Mouse (Mus musculus): ENCODE measurements around the gene Nid1.
"Not testable (repeated sequence)": the region's sequence is repeated elsewhere in the genome, so short reads cannot be mapped to it uniquely, and the experiment has no call there.

The Nid1 gene

DNA sequence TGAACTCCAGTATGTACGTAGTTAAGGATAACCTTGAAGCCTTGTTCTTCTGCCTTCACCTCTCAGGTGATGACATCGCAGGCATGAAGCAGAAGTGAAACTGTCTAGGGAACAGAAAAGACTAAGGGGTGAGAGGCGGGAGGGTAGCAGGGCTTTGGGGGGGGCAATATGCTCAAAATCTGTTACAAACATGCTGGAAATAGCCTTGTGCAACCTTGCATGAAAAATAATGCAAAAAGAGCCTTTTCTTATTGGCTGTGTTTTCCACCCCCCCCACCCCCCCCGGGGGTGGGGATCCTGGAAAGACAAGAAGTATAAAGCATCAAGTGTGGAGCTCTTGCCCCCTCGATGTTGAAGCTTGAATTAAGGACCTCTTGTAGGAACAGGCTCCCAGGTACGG lies 16.0 kb downstream of the Nid1 start:
- ATAC-seq (ENCODE audit: low TSS enrichment): not testable (repeated sequence)

DNA sequence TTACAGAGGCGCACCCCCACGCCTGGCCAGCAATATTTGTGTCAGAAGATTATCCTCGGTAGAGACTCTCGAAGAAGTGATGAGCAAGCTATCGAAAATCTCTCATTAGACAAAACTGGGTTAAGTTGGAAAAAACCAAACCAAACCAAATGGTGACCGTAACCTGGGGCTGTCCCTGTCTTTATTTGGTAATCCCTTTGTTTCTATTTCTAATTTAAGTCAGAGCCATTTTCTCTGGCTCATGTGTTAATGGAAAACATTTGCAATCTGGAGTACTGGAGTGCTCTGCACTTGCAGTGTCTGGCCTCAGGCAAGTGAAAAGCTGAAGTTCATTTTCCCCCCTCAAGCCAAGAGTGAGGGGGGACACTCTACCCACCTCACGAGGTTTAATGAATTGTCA lies 16.9 kb downstream of the Nid1 start:
- not testable (repeated sequence) for ATAC-seq (ENCODE audit: low TSS enrichment)

DNA sequence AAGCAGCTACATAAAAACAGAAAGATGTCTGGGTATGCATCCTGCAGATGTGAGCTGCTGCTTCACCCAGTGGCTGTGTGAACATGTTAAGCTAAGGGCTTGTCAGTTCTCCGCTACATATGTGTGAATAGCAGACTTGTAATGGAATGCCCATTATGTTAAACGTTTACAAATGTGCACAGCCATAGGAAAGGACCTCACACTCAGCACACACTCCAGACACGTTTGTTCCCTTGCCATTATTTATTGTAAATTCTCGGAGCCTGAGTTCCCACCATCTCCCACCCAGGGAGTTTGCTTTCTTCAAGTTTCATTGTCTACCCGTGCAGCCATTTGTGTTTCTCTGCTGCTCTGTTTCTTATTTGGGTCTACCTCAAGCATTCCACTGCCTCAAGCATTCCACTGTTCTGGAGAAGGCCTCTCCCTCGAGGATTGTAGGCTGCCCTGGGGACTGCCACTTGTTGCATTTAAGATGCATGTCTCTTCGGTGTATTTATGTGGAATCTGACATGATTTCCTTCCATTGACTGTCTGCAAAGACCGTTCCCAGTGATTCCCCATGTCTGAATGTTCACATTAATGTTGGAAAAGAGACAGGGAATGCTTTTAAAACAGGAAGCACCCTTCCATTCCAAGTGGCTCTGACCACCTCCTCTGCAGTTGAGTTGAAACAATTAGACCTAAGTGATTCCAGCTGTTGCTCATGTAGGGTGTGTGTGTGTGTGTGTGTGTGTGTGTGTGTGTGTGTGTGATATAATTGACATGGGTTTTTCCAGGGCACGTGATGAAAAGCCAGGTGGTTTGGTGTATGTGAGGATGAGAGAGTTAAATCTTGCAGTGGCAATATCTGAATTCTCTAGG lies 18.5 kb downstream of the Nid1 start:
- not testable (repeated sequence) for ATAC-seq (ENCODE audit: low TSS enrichment)

DNA sequence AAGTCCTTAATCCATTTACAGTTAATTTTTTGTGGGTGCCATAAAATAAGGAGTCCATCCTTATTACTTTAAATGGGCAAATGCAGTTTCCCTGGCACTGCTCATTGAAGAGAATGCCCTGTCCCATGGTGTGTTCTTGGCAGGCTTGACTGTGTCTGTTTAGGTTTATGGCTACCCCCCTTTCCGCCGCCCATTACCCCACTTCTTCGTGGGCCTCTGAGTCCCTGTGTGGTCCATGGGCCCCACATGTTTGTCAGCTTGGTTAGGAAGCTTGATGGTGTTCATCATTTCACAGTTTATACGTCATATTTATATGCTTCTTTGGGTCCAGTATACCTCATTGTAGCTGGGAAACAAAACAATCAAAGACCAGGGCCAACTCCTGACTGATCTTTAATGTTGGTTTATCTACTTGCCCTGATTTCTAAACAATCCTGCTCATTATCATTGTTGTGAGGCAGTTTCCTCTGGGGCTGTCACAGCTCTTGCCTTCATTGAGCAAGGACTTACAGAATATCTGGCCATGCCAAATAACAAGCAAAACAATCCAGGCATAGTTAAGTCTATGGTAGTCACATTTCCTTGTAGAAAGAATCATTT lies 20.9 kb downstream of the Nid1 start:
- ATAC-seq (ENCODE audit: low TSS enrichment): no peak

DNA sequence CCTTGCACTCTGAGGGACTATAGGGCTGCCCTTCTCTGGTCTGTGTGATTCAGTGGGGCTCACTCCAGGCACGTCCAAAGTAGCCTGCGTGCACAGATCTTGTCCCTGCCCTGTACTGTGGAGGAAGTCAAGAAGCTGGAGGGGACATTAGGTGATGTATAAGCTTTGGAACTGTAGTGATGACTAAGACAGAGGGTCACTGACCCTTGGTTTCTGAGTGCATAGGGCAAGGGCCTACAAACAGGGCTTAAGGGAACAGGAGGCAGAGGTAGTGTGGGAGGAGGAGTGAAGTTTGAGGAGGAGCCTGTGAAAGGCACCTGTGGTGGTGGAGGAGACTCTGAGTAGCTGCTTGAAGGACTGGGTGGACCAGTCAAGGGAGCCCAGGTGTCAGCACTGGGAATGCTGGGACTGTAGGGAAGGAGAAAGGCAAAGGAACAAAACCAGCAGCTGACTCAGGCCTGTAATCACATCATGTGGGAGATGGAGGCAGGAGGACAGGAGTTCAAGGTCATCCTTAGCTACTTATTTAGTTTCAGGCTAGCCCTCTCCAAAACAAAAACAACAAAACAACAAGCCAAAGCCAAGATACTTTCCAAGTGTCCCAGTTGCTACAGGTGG lies 23.3 kb downstream of the Nid1 start:
- ATAC-seq (ENCODE audit: low TSS enrichment): no peak

DNA sequence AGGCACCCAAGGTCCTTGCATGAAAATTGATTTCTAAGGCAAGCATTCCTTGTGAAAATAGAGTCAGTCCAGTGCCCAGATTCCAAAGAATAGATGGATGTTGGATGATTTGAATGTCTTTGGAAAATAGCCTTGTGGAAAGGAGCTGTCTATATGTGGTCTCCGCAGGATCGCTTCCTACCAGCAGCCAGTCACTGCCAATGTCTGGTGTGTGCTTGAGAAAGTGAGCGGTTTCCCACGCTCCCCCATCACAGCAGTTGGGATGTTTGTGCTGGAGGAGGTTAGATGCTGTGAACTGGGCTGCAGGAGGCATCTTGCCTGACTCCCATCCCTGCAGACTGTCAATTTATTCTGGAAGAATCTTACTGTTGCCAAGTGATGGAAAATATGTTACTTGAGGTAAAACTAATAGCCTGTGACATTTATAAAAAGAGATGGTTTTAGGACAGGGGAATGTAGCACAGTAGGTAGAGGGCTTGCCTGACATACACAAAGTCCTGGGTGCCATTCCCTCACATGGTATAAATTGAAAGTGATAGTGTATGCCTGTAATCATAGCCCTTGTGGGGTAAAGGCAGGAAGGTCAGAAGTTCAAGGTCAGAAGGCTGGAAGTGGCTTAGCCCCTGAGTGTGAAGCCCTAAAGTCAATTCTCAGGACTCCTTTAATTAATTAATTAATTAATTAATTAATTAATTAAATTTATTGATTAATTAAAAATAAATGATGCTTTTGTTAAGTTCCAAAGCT lies 24.3 kb downstream of the Nid1 start:
- no peak for ATAC-seq (ENCODE audit: low TSS enrichment)

DNA sequence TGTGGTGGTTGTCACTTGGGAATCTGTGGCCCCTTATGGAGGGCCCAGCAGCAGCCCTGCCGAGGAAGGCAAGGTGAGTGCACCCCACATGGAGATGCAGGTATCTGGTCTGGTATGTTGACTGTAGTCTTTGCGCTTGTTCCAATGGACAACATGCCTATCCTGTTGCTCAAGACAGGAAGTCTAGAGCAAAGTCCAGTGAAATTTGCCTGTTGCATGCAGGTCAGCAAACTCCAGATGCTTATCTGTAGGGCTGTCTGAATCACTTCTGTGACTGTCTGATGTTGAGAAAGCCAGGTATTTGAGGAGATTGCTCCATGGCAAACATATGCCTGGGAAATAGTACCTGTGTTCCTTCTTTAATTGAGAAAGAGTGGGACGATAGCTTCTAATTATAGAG lies 26.6 kb downstream of the Nid1 start:
- ATAC-seq (ENCODE audit: low TSS enrichment): no peak

DNA sequence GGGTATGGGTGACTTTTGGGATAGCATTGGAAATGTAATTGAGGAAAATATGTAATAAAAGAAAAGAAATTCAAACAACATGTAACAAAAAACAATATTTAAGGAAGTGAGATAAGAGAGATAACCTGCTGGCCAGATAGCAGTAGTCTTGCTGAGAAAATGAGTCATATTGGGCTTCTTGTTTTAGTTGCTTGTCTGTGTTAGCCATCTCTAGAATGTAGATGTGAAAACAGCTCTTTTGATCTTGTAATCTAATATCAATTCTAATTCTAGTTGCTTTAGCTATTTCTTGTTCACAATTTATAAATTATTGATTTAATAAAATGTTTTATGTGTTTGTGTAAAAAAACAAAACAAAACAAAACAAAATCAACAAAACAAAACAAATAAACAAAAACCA lies 29.9 kb downstream of the Nid1 start:
- ATAC-seq (ENCODE audit: low TSS enrichment): not testable (repeated sequence)

DNA sequence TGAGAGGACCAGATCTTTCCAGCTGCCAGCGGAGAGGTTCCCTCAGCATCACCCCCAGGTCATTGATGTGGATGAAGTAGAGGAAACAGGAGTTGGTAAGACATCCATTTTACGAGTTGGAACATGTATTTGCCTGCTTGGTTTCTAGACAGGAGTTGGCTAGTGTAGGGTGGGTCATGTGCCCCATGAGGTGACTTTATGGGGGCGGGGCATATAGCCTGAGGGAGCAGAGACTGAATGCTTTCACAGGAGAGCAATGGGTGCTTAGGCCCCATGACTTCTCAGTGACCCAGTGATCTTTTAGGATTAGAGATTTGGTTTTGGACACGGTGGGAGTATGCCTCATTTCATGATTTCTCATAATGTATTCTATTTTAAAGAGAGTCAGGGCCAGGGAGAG lies 31.2 kb downstream of the Nid1 start:
- no peak for ATAC-seq (ENCODE audit: low TSS enrichment)

DNA sequence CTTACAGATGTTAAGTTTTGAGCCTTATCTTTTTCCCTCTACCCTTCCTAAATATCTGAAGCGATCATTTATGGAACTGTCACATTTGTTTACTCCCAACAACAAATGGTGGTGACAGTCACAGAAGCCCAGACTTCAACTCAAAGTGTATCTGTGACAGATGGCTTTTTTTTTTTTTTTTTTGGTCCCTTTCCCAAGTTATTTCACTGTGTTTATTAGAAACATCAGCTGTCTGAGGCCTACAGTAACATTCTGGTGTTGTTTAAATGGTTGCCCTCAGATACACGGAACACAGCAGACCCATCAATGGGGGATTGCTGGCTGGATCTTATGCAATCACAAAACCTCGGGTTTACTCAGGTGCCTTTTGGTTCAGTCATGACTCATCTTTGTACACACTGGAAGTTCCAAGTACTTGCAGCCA lies 34.0 kb downstream of the Nid1 start:
- no peak for ATAC-seq (ENCODE audit: low TSS enrichment)

DNA sequence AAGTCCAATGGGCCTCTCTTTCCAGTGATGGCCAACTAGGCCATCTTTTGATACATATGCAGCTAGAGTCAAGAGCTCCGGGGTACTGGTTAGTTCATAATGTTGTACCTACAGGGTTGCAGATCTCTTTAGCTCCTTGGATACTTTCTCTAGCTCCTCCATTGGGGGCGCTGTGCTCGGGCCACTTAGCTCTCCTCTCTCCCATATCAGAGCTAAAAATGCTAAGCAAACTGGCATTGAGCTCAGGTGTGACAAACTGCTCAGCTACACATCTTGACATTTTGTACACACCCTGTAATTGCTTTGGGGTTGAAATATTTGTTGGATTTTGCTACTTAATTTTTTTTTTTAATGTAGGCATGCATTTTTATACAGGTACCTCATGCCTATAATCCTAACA lies 37.1 kb downstream of the Nid1 start:
- not testable (repeated sequence) for ATAC-seq (ENCODE audit: low TSS enrichment)

DNA sequence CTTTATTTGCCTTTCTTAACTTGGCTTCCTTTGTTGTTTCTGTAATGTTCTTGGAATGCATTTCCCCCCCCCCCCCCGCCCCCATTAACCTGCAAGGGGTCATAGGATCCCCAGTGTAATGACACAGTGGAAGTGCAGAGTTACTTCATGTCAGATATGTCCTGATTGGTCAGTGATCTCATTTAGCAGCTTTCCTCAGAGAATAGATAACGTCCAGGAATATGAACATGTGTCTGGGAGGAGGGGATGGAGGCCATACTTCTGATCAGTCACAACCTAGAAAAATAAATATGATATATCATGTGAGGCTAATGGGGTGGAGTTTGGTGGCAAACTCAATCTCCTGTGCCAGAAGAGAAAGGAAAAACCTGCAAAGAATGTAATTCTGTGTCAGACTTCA lies 37.6 kb downstream of the Nid1 start:
- no peak for ATAC-seq (ENCODE audit: low TSS enrichment)

DNA sequence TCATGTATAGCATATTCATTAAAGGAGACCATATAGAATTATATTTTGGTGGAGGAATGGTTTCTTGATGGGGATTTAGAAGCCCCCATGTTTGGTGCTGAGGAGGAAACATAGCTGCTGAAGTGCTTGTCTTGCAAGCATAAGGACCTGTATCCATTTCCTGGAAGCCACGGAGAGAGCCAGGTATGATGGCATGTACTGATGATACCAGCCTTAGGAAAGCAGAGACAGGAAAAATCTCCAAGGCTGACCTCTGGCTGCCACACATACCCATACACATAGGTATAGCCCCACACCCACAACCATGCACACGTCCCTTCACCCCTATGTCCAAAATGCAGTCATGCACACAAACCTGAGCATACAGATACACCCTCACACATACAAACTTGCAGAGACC lies 39.2 kb downstream of the Nid1 start:
- no peak for ATAC-seq (ENCODE audit: low TSS enrichment)

DNA sequence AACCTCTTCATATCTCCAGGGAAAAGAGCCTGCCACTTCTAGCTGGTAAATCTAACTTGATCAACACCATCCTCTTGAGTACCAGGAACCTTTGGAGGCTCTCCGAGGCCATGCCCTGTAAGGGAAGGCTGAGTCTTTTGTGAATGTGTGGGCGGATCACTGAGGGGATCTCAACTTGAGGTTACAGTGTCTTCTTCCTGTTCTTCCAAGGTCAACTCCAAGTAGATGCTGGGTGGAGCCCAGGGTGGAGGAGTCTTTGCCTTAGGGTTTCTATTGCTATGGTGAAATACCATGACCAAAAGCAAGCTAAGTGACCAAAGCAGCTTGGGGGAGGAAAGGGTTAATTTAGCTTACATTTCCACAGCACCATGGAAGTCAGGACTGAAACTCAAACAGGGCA lies 39.7 kb downstream of the Nid1 start:
- ATAC-seq (ENCODE audit: low TSS enrichment): no peak

DNA sequence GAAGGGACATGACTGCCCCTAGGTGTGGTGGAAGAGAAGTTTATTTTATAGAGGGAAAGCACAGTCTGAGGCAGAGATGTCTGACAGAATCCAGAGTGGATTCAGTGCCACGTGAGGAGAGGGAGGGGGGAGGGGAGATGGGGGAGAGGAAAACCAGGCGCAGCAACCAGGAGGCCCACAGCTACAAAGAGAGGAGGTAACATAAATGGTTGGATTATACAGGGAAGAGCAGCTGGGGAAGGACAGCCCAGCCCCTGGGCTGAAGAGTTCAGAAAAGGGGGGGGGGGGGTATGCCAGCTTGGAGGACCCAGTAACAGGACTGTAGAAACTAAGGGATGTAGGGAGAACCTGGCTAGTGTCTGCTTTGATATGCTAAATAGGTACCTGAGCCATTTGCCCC lies 42.6 kb downstream of the Nid1 start:
- ATAC-seq (ENCODE audit: low TSS enrichment): no peak

DNA sequence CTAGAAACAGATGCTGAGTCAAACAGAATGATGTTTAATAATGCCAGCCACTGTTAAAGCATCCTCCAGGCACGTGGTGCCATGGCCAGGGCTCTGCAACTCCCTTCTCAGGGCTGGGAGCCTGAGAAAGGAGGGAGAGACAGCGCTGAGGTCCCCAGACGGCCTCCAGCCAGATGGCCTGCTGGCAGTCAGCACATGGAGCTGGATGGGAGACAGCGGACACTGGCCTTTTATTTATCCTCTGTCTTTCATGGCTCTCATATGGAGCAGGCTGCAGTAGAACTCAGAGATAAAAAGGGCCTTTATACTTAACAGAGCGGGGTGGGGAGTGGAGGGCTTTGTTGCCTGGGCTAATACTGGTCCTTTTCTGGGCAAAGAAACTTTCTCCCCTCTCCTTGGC lies 43.7 kb downstream of the Nid1 start:
- ATAC-seq (ENCODE audit: low TSS enrichment): peak; percentile 86

DNA sequence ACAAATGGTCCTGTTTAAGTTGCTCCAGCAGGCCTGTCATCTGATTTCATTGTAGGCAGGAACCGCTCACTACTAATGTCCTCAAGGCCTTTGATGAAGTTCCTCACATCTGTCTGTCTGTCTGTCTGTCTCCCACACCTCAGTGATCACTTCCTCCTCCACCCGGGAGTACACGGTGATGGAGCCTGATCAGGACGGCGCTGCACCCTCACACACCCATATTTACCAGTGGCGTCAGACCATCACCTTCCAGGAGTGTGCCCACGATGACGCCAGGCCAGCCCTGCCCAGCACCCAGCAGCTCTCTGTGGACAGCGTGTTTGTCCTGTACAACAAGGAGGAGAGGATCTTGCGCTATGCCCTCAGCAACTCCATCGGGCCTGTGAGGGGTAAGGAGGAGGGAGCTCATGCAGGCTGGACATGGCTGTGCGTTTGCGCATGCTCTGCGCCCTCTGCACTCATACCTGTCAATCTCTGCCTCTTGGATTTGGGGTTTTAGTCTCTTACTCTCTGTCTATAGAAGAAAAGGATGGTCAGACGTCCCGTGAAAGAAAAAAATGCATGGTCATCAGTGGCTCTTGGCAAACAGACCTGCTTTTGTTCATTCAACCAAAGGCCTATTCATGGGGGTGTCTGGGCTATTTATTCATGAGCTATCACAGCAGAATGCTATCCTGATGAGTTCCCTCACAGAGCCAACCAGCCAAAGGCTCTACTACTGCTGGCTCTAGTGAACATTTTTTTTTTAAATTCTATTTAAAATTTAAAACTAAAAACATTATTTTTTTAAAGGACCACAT lies 44.7 kb downstream of the Nid1 start:
- peak; percentile 48; the same call in 1 of the 2 replicates for ATAC-seq (ENCODE audit: low TSS enrichment)

DNA sequence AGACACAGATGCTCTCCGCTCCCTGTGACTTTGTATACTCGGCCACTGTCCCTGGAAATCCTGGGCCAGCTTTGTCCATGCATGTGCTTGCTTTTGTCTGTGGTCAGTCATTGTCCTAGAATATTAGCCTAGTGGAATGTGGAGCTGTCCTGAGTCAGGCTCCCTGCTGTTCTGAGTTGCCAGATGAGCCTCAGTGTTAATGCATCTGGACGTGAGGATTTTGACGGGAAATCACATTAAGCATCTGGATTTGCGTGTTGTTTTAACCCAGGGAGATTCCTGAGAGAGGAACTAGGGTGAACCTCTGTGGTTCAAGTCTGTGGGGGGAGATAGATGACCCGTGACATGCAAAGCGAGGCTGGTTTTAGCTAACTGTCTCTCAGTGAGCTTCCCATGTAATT lies 47.0 kb downstream of the Nid1 start:
- no peak for ATAC-seq (ENCODE audit: low TSS enrichment)

DNA sequence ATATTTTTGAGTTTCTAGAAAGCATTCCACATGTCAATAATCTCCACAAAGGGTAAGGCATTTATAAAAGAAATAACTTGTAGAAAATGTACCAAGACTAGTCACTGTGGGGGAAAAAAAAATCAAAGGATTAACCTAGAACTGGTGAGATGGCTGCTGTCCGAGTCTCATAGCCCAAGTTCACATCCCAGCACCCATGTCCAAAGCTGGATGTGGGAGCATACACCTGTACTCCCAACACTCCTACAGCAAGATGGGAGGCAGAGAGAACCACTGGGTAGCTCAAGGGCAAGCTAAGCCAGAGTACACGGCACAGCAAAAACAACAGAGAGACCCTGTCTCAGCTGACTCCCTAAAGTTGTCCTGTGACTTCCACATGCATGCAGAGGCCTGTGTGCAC lies 47.5 kb downstream of the Nid1 start:
- no peak for ATAC-seq (ENCODE audit: low TSS enrichment)

DNA sequence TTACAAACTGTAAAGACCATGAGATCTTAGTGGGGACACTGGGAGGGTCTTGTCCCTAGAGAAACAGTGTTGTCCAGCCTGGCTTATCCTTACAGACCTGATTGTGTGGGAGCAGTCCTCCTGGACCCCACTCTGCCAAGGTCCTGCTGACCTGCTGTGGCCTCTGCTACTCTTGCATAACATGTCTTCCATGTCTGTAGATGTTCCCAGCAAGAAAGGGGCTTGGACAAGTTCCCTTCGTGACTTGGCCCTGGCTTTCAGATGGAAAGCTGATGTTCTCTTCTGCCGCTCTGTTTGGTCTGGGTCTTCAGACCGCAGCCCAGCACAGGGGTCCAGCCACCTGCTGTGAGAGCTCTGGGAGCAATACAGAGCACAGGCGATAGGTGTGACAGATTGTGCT lies 48.3 kb downstream of the Nid1 start:
- ATAC-seq (ENCODE audit: low TSS enrichment): no peak

DNA sequence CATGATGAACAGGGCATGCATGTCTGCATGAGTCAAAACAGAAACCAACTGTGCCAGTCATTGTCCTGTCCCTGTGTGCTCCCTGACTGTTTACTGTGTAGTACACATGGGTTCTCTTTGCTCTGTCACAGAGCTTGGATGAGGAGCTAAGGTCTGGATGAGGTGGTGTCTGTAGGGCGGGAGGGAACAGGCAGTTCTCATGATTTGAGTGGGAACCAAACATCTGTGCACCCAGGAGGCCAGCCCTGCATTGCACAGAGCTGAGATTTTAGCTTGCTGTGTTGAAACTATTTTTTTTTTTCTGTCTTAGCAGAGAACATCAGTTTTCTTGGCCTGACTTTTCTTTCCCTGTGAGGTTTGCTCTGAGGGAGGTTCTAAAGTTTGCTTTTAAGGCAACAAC lies 50.5 kb downstream of the Nid1 start:
- peak; percentile 80 for ATAC-seq (ENCODE audit: low TSS enrichment)

DNA sequence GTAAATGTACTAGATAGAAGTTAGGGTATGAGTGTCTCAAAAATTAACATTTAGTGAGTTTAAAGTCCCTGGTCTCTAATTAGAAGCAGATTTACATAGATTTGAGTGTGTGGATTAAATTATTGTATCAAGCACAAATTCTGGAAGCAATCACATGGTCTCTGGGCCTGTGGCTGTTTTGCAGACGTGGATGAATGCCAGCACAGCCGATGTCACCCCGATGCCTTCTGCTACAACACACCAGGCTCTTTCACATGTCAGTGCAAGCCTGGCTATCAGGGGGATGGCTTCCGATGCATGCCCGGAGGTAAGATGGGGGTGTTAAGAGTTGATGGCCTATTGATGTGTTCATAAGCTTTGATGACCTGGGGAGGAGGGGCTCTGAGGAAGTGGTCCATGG lies 52.5 kb downstream of the Nid1 start:
- ATAC-seq (ENCODE audit: low TSS enrichment): no peak
